Mouse (Mus musculus) forebrain, embryonic 12.5 days (tissue): ENCODE data around the gene Ing1. TPM values are rescaled to one million over a fixed set of nuclear protein-coding genes. Genes with fewer than 3 reads are reported as not detected.
"Not testable (repeated sequence)": the region's sequence is repeated elsewhere in the genome, so short reads cannot be mapped to it uniquely, and the experiment has no call there.

Experiments used
- ATAC-seq: fragments of 200-750 bp; cut with Nextera tagmentation; 2 replicates; pipeline ENCODE4 v1.8.0; 2017; ENCODE audit warnings: moderate TSS enrichment; ENCODE audit not compliant: low FRiP score
- H3K27ac ChIP-seq: fragments of 300-500 bp; sonication (generic); 2 replicates; pipeline ENCODE4 v1.5.1; 2016; ENCODE audit warnings: mild to moderate bottlenecking
- H3K27me3 ChIP-seq: fragments of 300-500 bp; sonication (generic); 2 replicates; pipeline ENCODE4 v1.6.1; 2016; ENCODE audit warnings: mild to moderate bottlenecking
- H3K36me3 ChIP-seq: fragments of 300-500 bp; sonication (generic); replicated peaks from 2 replicates; pipeline ENCODE4 v1.6.1; 2016; ENCODE audit warnings: mild to moderate bottlenecking
- H3K4me1 ChIP-seq: fragments of 300-500 bp; sonication (generic); 2 replicates; pipeline ENCODE4 v1.6.1; 2016
- H3K4me2 ChIP-seq: fragments of 300-500 bp; sonication (generic); 2 replicates; pipeline ENCODE4 v1.6.1; 2016; ENCODE audit warnings: mild to moderate bottlenecking, moderate library complexity
- H3K4me3 ChIP-seq: fragments of 300-500 bp; sonication (generic); replicated peaks from 2 replicates; pipeline ENCODE4 v1.5.1; 2016; ENCODE audit warnings: mild to moderate bottlenecking
- H3K9ac ChIP-seq: fragments of 300-500 bp; sonication (generic); 2 replicates; pipeline ENCODE4 v1.6.1; 2016; ENCODE audit warnings: mild to moderate bottlenecking
- H3K9me3 ChIP-seq: fragments of 300-500 bp; sonication (generic); 2 replicates; pipeline ENCODE4 v1.6.1; 2016
- WGBS: fragments of 180-500 bp; shearing (Covaris S2); methylation state at CpG from one replicate; pipeline ENCODE4 v1.1.7; 2016; 5-methylcytosine and 5-hydroxymethylcytosine counted together
- polyA plus RNA-seq: library from polyadenylated mRNA; unstranded; fragments of >200 nt; fragmentation: Nextera tagmentation; extraction: Ambion mirVana; gene quantifications from 2 replicates; pipeline ENCODE4 v1.2.1, GENCODE M21; 2016

Gene Ing1
- polyA plus RNA-seq, 1 experiment from 2014 or later, result 47.2 TPM

DNA sequence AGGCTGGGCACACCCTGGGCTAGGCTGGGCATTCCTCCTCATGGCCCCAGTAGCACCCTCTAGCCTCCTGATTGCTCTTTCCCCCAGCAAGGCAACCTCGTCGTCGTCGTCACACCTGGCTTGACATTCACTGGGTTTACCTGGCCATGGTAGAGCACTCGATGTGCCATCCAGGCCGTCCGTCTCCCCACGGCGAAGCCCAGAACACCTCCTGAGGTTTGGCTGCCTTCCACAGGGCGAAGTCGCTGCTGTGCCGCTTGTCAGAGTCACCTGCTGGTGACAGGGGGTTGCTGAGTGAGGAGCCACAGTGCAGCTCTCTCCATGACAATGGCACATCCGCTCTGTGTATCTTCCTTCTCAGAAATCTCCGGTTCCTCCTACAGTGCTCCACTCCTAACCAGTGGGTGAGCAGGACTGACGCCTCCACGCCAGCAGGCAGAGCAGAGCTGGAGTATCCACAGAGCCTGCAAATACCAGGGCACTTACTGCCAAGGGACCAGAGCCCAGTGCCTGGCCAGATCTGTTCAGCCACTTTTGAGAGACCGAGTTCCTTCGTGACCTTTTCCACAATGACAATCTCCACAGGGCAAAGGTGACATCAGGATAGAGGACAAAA lies 25.1 kb upstream of the Ing1 start:
- H3K27me3 ChIP-seq, result no peaks in the 10 kb centered on the region
- no peak for ATAC-seq

DNA sequence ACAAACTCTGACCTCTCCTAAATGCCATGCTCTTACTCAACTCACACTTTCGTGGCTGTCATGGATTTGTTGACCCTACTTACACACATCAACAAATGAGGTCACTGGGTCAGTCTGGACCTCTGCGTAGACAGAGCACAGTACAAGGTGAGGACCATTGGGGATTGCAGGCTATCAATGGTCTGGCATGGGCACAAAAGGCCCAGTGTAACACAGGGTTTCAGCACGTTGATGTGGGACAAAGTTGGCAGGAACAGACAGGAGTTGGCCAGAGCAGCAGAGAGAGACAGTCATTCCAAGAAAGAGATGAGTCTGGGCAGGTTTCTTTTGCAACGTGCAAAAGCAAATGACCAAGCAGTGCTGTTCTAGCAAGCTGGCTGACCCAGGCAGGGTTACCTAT lies 24.5 kb upstream of the Ing1 start:
- no peak overlapping the region for H3K4me2 ChIP-seq
- H3K36me3 ChIP-seq, result peaks cover 29% of the 10 kb centered on the region
- no peak overlapping the region for H3K9ac ChIP-seq
- 75% methylated on average over 4 of the region's 4 CpGs for WGBS
- no peaks in the 10 kb centered on the region for H3K27me3 ChIP-seq
- ATAC-seq, result no peak
- H3K4me1 ChIP-seq, result peaks cover 11% of the 10 kb centered on the region
- H3K27ac ChIP-seq, result no peak overlapping the region
- no peaks in the 10 kb centered on the region for H3K9me3 ChIP-seq
- no peak overlapping the region for H3K4me3 ChIP-seq

More for the DNA sequence above, 25.1 kb upstream of the Ing1 start:
- no peaks in the 10 kb centered on the region for H3K9me3 ChIP-seq
- H3K4me1 ChIP-seq, result peaks cover 11% of the 10 kb centered on the region
- 84% methylated on average over 18 of the region's 18 CpGs for WGBS
- no peak overlapping the region for H3K9ac ChIP-seq
- peaks cover 29% of the 10 kb centered on the region for H3K36me3 ChIP-seq
- H3K27ac ChIP-seq, result no peak overlapping the region
- no peak overlapping the region for H3K4me2 ChIP-seq
- no peak overlapping the region for H3K4me3 ChIP-seq

DNA sequence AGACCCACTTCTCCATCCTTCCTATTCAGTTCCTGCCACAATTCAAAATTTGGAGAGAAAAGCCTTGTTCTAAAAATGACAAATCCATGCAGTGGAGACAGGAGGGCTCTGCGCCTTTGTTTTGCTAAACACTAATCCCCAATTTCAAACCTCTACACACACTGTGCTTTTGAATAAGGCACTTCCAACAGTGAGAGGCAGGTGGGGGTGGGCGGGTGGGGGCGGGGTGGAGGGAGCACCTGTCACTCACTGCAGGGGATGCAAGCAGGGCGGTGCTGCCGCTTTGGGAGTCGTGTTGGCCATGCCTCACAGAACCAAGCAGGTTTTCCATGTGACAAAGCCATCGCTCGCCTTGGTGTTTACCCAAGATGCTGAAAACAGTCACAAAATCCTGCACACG lies 20.9 kb upstream of the Ing1 start:
- WGBS, result 14% methylated on average over 9 of the region's 9 CpGs
- ATAC-seq, result 0 out of 2 replicates have a peak, but pooled peaks have one; percentile 30
- peaks cover 35% of the 10 kb centered on the region for H3K36me3 ChIP-seq

DNA sequence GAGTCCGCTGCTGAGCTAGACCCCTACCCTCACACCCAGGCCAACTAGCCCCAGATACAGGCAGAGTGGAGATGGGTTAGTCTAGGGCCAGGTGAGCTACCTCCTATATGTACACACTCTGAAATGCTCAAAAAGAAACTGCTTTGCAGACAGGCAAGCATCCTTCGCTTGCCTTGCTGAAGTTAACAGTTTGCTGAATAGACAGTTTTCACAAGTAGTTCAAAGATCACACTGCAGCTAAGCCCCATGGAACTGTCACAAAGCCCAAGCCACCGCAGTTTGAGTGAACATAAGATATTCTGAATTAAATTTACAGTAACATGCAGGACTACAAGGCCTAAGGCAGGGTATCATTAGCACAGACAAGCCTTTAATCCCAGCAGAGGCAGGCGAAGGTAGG lies 16.3 kb upstream of the Ing1 start:
- no peak for ATAC-seq
- Histone ChIP-seq H3K27ac (no peak overlapping the region), H3K27me3 (no peaks in the 10 kb centered on the region), H3K4me2 (no peak overlapping the region), H3K4me1 (peaks cover 10% of the 10 kb centered on the region), H3K9me3 (no peaks in the 10 kb centered on the region), H3K4me3 (no peak overlapping the region), H3K9ac (no peak overlapping the region), H3K36me3 (peaks cover 43% of the 10 kb centered on the region)
- WGBS, result 96% methylated on average over 4 of the region's 4 CpGs

More for the DNA sequence above, 20.9 kb upstream of the Ing1 start:
- Histone ChIP-seq H3K9me3 (no peaks in the 10 kb centered on the region), H3K27me3 (no peaks in the 10 kb centered on the region), H3K4me2 (0 out of 2 replicates have a peak overlapping the region, but pooled peaks have one; percentile 1), H3K27ac (peak overlapping the region; percentile 38), H3K4me3 (no peak overlapping the region), H3K9ac (no peak overlapping the region), H3K4me1 (peaks cover 11% of the 10 kb centered on the region)

DNA sequence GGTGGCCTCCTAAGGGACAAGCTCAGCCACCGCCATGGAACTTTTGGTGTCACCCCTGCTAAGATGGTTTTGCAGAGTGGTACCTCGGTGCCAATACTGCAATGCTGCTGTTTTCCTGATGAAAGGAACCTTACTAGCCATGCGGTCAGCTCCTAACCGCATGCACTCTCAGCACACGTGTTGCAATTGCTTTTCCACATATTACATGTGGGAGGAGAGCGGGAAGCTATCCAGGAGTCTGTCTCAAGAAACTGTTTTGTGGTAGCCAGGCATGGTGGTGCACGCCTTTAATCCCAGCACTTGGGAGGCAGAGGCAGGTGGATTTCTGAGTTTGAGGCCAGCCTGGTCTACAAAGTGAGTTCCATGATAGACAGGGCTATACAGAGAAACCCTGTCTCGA lies 15.2 kb upstream of the Ing1 start:
- Histone ChIP-seq H3K9me3 (no peaks in the 10 kb centered on the region), H3K4me1 (no peaks in the 10 kb centered on the region), H3K4me3 (no peak overlapping the region), H3K9ac (no peak overlapping the region), H3K36me3 (peaks cover 43% of the 10 kb centered on the region), H3K27me3 (no peaks in the 10 kb centered on the region), H3K27ac (no peak overlapping the region), H3K4me2 (no peak overlapping the region)
- ATAC-seq, result no peak
- 94% methylated on average over 8 of the region's 8 CpGs for WGBS

DNA sequence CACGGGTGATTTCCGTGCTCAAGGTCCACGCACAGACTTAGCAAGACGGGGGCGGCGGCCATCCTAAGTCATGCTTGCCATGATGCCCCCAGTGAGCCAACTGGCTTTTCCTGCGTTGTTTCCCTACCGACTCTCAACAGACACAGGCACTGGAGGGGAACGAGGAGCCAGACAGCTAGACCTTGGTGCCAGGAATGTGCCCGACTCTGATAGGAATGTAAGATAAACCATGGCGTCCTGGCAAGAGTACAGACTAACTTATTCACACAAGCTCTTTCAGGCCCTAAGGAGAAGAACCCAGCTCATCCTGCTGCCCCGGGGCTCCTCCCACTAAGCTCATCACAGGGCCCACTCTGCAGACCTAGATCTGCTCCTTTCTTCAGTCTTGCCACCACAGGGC lies 13.3 kb upstream of the Ing1 start:
- Histone ChIP-seq H3K36me3 (peaks cover 41% of the 10 kb centered on the region), H3K27ac (no peak overlapping the region)
- 95% methylated on average over 12 of the region's 12 CpGs for WGBS

DNA sequence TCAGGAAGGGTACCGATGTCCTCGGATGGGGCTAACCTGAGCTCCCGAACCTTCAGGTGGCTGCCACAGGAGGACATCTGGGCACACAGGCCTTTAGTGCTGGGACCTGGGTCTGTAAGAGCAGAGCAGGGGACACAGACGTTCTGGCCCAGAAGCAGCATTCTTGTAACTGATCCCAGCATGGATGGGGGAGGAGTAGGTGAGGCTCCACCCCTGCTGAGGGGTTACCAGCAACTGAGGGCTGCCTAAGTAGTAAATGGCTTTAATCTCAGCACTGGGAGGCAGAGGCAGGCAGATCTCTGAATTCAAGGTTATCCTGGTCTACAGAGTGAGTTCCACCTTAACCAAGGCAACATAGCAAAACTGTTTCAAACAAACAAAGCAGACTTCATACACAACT lies 12.5 kb upstream of the Ing1 start:
- Histone ChIP-seq H3K9me3 (no peaks in the 10 kb centered on the region), H3K36me3 (peaks cover 41% of the 10 kb centered on the region), H3K27ac (no peak overlapping the region), H3K4me1 (no peaks in the 10 kb centered on the region), H3K4me2 (no peak overlapping the region), H3K9ac (no peak overlapping the region), H3K4me3 (no peak overlapping the region), H3K27me3 (no peaks in the 10 kb centered on the region)
- WGBS, result 93% methylated on average over 4 of the region's 4 CpGs
- no peak for ATAC-seq

More for the DNA sequence above, 13.3 kb upstream of the Ing1 start:
- Histone ChIP-seq H3K4me2 (no peak overlapping the region), H3K9ac (no peak overlapping the region), H3K27me3 (no peaks in the 10 kb centered on the region), H3K4me3 (no peak overlapping the region), H3K9me3 (no peaks in the 10 kb centered on the region), H3K4me1 (no peaks in the 10 kb centered on the region)
- no peak for ATAC-seq

DNA sequence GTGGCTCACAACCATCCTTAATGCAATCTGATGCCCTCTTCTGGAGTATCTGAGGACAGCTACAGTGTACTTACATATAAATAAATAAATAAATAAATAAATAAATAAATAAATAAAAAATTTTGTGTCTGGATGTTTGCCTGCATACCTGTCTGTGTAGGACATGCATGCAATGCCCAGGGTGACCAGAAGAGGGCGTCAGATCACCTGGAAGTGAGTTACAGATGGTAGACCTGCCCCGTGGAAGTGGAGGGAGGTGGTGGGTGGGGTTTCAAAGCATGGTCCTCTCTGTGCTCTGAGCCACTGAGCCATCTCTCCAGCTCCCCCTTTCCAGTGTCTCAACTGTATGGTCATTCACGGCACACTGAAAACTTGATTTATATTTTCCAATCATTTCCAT lies 11.0 kb upstream of the Ing1 start:
- WGBS, result 47% methylated on average over 3 of the region's 3 CpGs
- Histone ChIP-seq H3K27ac (no peak overlapping the region), H3K4me3 (no peak overlapping the region), H3K36me3 (peaks cover 36% of the 10 kb centered on the region), H3K27me3 (no peaks in the 10 kb centered on the region), H3K4me1 (no peaks in the 10 kb centered on the region), H3K9me3 (no peaks in the 10 kb centered on the region), H3K4me2 (no peak overlapping the region), H3K9ac (no peak overlapping the region)
- no peak for ATAC-seq

DNA sequence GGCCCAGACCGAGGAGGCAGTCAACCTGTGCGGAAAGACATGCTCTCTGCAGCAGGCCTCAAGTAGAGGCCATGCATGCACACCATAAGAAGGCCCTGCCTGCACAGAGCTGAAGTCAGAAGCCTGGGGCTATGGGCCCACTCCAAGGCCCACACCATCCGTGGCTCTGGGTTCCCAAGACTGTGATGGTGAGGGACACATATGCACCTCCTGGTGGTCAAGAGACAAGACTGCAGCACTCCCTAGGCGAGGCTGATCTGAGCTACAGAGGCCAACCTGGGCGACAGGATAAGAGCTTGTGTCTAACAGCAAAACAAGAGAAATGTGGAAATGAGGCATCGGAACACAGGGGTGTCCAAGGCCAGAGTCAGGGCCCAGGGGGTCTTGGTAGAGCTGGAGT lies 8.3 kb upstream of the Ing1 start:
- 67% methylated on average over 6 of the region's 6 CpGs for WGBS
- Histone ChIP-seq H3K27ac (no peak overlapping the region), H3K4me3 (no peak overlapping the region), H3K4me2 (no peak overlapping the region), H3K27me3 (no peaks in the 10 kb centered on the region), H3K36me3 (peaks cover 11% of the 10 kb centered on the region; the same call in 1 of the 2 replicates), H3K4me1 (peaks cover 13% of the 10 kb centered on the region), H3K9me3 (no peaks in the 10 kb centered on the region), H3K9ac (no peak overlapping the region)
- no peak for ATAC-seq

DNA sequence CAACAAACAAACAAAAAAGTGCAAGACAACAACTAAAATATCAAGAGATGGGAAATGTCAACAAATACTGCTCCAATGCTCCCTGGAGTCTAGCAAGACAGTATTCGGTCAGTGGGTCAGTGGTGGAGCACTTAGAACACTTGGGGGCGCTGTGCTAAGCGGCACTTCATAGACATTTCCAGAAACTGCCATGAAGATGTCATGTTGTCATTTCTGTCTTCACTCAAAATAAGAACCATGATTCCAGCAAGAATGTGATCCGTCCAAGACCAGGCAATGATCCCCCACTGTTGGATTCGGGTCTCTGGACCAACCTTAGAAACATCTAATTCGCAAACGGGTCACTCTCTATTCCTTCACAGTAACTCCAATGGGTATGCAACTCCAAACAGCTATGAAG lies 5.7 kb upstream of the Ing1 start:
- Histone ChIP-seq H3K4me1 (peaks cover 26% of the 10 kb centered on the region), H3K9me3 (no peaks in the 10 kb centered on the region), H3K9ac (peak overlapping the region; percentile 88), H3K27ac (0 out of 2 replicates have a peak overlapping the region, but pooled peaks have one; percentile 92), H3K4me2 (peak overlapping the region; percentile 77), H3K4me3 (peak overlapping the region; percentile 77), H3K27me3 (no peaks in the 10 kb centered on the region), H3K36me3 (peaks cover 5% of the 10 kb centered on the region; the same call in 1 of the 2 replicates)
- WGBS, result 18% methylated on average over 7 of the region's 7 CpGs
- no peak for ATAC-seq

DNA sequence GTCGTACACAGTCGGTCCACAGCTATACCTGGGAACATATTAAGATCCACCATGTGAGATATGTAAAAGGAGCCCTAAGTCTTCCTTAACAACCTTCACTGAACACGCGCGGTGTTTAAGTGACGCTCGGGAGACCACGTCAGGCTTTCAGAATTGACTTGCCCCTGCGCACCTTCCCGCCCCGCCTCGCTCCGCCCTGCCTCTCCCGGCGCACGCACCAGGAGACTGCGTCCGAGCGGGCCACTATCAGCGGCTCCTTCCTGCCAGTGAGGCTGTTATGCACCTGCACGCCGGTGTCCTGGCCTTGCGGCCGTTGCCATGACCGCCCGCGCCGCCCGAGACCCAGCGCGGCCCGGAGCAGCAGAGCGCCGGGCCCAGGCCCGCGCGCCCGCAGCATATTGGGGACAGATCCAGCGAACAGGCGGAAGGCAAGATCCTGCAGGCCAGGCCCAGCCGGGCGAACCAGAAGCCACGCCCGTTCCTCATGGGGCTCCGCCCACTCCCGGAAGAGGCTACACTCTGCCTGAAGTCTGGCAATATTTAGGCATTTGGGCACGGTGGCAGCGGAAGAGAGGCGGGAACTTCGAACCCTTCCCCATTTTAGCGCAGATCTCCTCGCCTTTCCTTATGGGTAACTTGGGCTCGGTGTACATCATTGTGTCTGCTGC lies 5.0 kb upstream of the Ing1 start, which contains the start of gene Cars2:
TSS of gene Cars2 (minus strand) at position 503 of the 668 bp plus-strand sequence.
- Histone ChIP-seq H3K9ac (peak within 1 kb of the TSS; percentile 88), H3K9me3 (no peaks in the 10 kb centered on the region), H3K4me3 (peak within 1 kb of the TSS; percentile 77), H3K36me3 (peaks cover 5% of the 10 kb centered on the region; the same call in 1 of the 2 replicates), H3K4me1 (peaks cover 27% of the 10 kb centered on the region), H3K27ac (peak within 1 kb of the TSS; percentile 92), H3K27me3 (no peaks in the 10 kb centered on the region), H3K4me2 (peak within 1 kb of the TSS; percentile 77)
- ATAC-seq, result peak; percentile 63
- WGBS, result under 1% methylated on average over 53 of the region's 53 CpGs

DNA sequence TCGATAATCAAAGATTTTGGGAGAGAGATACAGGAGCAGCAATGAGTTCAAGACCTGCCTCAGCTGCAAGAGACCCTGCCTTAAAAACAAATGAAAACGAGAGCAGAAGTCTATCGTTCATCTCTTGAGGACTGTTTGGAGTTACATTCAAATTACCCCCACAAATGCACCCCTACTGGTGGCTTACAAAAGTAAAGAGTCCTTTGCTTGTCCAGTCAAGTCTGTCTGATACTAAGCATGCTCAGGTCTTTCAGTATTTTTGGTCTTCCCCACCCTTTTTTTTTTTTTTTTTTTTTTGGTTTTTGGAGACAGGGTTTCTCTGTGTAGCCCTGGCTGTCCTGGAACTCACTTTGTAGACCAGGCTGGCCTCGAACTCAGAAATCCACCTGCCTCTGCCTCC lies 3.9 kb upstream of the Ing1 start:
- H3K27me3 ChIP-seq, H3K4me2 ChIP-seq, H3K9ac ChIP-seq, H3K27ac ChIP-seq, H3K9me3 ChIP-seq, H3K36me3 ChIP-seq, H3K4me3 ChIP-seq, ATAC-seq: not testable (repeated sequence)
- 89% methylated on average over 4 of the region's 4 CpGs for WGBS
- H3K4me1 ChIP-seq, result peaks cover 27% of the 10 kb centered on the region

DNA sequence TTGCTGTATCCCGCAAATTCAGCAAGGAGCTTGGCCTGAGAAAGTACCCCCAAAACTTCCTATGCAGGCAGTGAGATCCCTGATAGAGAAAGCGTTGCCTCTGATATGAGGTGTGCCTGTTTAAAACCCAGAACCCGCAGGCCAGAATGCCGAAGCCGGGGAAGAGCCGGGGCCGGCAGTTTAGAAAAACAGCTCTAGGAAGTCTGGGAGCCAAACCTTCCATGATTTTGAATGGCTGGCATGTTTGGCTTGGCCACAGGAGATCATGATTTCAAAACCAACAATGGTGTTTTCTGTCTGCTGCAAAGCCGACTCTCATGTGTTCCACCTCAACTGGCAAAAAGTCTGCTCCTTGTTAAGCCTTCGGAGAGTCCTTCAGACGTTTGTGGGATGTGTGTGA lies 3.0 kb upstream of the Ing1 start:
- Histone ChIP-seq H3K4me2 (no peak overlapping the region), H3K9me3 (no peaks in the 10 kb centered on the region), H3K9ac (no peak overlapping the region), H3K4me3 (no peak overlapping the region), H3K27me3 (no peaks in the 10 kb centered on the region), H3K27ac (no peak overlapping the region), H3K36me3 (no peaks in the 10 kb centered on the region), H3K4me1 (peaks cover 27% of the 10 kb centered on the region)
- ATAC-seq, result no peak
- 86% methylated on average over 10 of the region's 10 CpGs for WGBS
